In the genomic region with DNA sequence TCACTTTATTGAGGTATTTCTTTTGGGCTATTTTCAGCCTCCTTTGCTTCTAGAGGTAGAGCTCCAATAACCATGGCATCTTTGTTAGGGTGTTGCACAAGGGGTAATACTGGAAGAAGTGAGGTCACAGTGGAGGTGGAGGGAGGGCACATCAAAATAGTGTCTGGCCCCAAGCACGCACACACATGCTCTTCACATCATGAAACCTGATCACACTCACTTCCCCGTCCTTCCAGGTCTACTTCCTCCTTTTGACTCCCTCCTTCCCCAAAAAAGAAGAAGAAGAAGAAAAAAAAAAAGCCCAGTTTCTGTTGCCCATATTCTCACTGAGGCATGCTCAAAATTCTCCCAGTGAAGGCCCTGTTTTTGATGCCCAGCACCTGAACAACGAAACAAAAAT, we compare ENCODE assay signal across 19 mouse cellular contexts. TPM values are rescaled to one million over a fixed set of nuclear protein-coding genes. Genes with fewer than 3 reads are reported as not detected.
"Had no signal": no experiment of that assay in that cellular context is flagged by ENCODE, and none has a peak within 500 bp of the region (broad histone marks: within the 10 kb centered on the region; RNA-seq: fewer than 3 reads in every experiment).

No protein-coding gene starts in this region.

- H3K36me3 ChIP-seq: limb, embryonic 13.5 days; midbrain, embryonic 10.5 days; neural tube, embryonic 15.5 days had no signal

- H3K9ac ChIP-seq: limb, embryonic 13.5 days; liver, embryonic 14.5 days; neural tube, embryonic 15.5 days had no signal

- H3K9me3 ChIP-seq: limb, embryonic 13.5 days; midbrain, embryonic 10.5 days; neural tube, embryonic 15.5 days had no signal

- H3K4me2 ChIP-seq: limb, embryonic 13.5 days; neural tube, embryonic 15.5 days had no signal

- H3K4me3 ChIP-seq: layer of hippocampus, adult 2 months; limb, embryonic 13.5 days; midbrain, embryonic 10.5 days; neural tube, embryonic 15.5 days had no signal

- H3K27ac ChIP-seq: kidney, postnatal 0 days; layer of hippocampus, adult 2 months; limb, embryonic 13.5 days; liver, embryonic 14.5 days; midbrain, embryonic 10.5 days; neural tube, embryonic 15.5 days had no signal

- H3K27me3 ChIP-seq: limb, embryonic 13.5 days; neural tube, embryonic 15.5 days had no signal

- DNase-seq: kidney, adult 9 months; left cerebral cortex, postnatal 4 days; lung, adult 18-20 months; midbrain, embryonic 14.5 days; thymus, adult 18-20 months; thymus, postnatal 14 days had no signal

RNA-seq across cellular contexts. Expression of gene Gm11492, which starts 39.1 kb away (rescaled TPM):
- total RNA-seq: layer of hippocampus, adult 2 months; layer of hippocampus, postnatal 14 days; left cerebral cortex, postnatal 10 days; left cerebral cortex, postnatal 4 days; liver, adult 2 months had no signal
- polyA plus RNA-seq: kidney, postnatal 0 days; limb, embryonic 13.5 days; liver, embryonic 14.5 days; lung, embryonic 16.5 days; midbrain, embryonic 10.5 days; midbrain, embryonic 14.5 days; neural tube, embryonic 11.5 days; neural tube, embryonic 15.5 days; stomach, embryonic 14.5 days; urinary bladder, adult 2 months had no signal
